Mouse (Mus musculus) heart, postnatal 10 days (tissue): ENCODE measurements around the gene Serpine2. TPM values are rescaled to one million over a fixed set of nuclear protein-coding genes. Genes with fewer than 3 reads are reported as not detected.
A peak's percentile ranks its signal among the peaks of the same experiment; 100 is the strongest.

ENCODE experiments used
- DNase-seq, 2 experiments: peaks; one replicate each; pipeline ENCODE4 v3.0.0; 2021
- intact Hi-C: fragments of 180-260 bp; cut with DNase I; formaldehyde crosslinking; loops from one replicate; pipeline ENCODE4 v1.15.1; 2025
- total RNA-seq, 2 experiments: library from RNA; stranded (reverse); gene quantifications; 2 replicates each; pipeline ENCODE4 v1.2.3; 2021

Gene Serpine2
- total RNA-seq, 2 experiments from 2014 or later = 40.1 to 42.9 TPM

DNA sequence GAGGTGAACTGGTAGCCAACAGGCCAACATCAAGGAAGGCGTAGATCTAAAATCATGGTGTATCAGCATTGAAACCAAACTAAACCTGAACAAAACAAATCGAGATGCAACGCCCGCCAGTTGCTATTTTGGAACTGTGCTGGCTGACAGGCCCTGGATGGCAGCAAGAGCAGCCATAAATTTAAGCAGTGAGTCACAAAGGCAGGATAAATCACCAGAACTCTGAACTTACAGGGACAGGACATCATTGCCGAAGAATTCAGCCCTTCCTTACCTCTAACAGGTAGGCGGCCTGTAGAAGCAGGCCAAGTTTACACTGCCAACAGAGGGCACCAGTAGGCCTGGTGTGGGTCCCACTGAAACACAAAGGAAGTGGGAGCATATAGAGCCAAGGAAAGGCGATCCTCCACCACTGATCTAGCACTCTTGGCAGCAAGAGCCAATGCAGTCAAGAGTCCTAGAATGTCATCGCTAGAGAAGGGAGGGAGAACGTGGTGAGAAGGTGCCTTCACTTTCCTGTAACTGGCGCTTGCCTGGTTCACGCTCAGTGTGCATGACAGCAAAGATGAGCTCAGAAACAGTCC lies 41.6 kb downstream of the Serpine2 start:
- intact Hi-C loops = no loop called here
- peak in 1 of 2 experiments; percentile 14 for DNase-seq

DNA sequence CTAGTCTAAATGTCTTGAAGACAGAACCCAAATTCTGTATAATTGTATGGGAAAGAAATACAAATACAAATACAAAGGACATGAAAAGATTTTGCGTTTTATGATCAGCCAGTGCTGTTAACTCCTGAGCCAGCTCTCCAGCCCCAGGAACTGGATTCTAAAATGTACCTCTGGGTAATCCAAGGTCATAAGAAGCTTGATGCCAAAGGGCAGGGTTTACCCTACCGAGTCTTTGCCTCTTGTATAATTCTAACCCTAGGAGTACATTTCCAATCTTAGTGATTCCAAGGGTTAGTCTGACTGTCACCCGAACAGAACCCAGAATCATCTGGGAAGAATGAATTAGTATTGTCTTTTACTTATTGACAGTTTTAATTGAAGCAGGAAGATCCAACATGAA lies 45.5 kb downstream of the Serpine2 start:
- no peak for DNase-seq
- intact Hi-C loops = no loop called here

GRCm38 (mm10) chr1:79809447-79809846 lies 51.5 kb downstream of the Serpine2 start:
- no peak for DNase-seq
- intact Hi-C loops = no loop called here

DNA sequence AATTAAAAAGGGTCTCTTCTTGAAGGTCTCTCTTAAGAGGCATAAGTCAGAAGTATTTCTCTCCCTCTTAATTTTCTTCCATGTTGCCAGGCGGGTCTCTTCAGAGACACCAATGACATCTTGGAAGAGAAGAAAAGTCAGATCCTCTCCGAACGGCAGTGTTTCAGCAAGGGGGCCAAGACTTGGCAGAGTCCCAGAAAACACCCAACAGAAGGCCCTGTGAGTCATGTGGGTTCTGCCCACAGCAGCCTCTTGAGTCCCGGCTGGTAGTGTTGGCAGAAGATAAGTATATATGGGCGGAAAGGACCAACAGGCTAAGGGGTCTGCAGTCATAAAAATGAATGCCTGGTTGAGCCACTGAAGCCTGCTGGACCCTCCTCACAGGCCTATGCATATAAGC lies 54.1 kb downstream of the Serpine2 start:
- DNase-seq = no peak
- intact Hi-C loops = no loop called here

DNA sequence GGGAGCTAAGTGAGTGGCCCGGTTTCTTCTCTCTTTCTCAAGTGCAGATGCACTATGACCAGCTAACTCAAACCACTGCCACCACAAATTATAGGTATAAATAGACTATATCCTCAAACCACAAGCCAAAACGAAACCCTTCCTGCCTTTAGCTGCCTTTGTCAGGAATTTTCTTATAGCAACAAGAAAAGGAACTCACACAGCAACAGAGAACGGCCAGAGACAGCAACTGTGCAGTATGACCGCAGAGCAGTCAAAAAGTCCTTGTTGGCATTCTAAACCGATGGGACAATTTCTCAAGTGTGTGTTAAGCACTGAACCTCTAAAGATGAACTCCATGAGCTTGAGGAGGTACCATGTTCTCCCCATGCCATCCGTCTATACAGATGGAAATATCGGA lies 57.4 kb downstream of the Serpine2 start:
- DNase-seq = no peak

GRCm38 (mm10) chr1:79802858-79803427 lies 58.0 kb downstream of the Serpine2 start:
- no peak for DNase-seq

More for the DNA sequence above, 57.4 kb downstream of the Serpine2 start:
- intact Hi-C loops = no loop called here

DNA sequence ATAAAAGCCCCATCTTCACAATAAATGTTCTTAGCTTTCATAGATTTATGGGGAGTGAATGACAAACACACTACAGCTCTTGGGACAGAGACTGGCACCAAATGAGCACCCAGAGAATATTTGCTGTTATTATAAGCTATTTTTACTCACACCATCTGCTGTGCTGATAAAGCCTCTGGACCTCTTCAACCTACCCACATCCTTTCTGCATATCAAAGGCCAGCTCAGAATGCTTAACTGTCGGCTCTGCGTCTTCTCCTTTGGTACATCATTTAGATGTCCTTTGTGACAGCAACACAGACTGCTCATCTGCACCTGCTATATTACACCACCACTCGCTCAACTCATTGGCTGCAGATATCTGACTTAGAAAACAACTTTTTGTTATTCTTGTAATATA lies 63.9 kb downstream of the Serpine2 start:
- intact Hi-C loops = no loop called here
- no peak for DNase-seq

More at GRCm38 (mm10) chr1:79802858-79803427, 58.0 kb downstream of the Serpine2 start:
- intact Hi-C loops = no loop called here

DNA sequence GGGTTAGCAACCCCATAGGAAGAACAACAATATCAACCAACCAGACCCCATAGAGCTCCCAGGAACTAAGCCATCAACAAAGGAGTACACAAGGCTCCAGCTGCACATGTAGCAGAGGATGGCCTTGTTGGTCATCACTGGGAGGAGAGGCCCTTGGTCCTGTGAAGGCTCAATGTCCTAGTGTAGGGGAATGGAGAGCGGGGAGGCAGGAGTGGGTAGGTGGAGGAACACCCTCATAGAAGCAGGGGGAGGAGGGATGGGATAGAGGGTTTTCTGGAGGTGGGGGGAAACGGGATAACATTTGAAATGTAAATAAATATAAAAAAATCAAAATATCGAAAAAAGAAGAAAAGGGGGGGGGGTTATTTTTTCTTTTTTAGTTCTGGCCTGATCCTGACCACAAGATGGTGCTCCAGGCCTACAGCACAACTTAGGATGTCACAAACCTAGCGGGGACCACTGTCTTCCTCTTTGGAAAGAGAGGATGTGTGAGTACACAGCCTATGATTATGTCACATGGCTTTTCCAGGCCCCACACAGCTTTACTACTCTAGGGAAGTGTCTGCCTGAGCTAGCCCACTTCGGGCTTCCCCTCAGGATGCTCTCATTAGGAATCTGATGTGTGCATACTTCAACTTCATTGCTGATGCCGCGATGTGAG lies 74.6 kb downstream of the Serpine2 start:
- DNase-seq = peak; percentile 49 to 59
- intact Hi-C loops = loop anchor here (1.0 to 5.0 kb wide), 4 partner anchors 211 to 726 kb away; no protein-coding TSS in a partner anchor

DNA sequence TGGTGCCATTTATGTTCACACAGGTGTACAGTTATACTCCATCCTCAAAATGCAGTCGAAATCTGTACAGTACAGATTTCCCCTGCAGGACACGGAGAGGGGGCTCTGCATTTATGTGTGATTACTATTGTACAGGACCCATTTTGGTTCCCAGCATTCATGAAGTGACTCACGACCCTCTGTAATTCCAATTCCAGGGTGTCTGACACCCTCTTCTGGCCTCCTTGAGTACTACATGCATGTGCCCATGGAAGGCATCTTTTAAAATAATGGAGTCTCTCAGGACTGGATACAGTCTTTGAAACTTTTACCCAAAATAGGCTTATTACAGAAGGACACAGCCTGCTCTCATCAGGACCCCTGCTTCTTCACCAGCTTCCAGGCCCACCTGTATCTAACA lies 78.5 kb downstream of the Serpine2 start:
- no peak for DNase-seq
- intact Hi-C loops = loop anchor here (2.0 kb wide), 1 partner anchor 390 kb away; no protein-coding TSS in a partner anchor

DNA sequence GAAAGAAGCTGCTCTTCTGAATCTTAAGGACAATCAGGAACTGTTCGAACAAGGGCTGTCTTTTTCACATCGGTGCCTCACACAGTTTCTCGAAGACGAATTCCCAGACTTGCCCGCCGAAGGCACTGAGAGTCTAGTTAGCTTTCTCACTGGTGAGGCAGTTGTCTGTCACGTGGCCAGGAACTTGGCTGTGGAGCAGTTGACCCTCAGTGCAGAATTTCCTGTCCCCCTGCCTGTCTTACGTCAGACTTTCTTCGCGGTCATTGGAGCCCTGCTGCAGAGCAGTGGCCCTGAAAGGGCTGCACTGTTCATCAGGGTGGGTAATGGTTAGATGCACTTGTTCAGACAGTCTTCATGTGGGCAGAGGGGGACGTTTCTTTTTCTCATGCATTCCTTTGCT lies 83.0 kb downstream of the Serpine2 start:
- no peak for DNase-seq
- intact Hi-C loops = no loop called here

DNA sequence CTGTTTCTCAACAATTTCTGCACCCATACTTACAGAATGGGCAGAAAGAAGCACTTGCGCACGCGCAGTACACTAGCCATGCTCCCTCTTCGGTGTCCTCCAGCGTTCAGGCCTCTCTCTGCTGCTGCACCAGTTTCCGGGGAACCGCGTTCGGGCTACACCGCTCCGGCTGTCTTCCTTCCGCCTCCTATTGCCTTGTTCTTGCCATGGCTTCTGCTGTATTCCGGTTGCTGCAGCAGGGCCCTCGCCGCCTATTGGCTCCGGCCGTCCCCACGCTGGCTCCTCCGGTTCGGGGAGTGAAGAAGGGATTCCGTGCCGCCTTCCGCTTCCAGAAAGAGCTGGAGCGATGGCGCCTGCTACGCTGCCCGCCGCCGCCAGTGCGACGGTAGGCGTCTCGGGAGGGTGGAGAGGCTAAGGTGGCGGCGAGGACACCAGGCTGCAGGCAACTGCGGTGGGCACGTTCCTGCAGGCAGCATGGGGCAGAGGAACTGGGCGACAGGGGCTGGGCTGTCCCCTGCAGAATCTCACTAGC lies 85.0 kb downstream of the Serpine2 start, which contains the start of the genes Mrpl44 and Wdfy1:
Mrpl44 (plus strand) TSS at position 92 of the 532 bp plus-strand sequence.
Wdfy1 (minus strand) TSS at position 217 of the 532 bp plus-strand sequence.
- peak; percentile 99 to 100 for DNase-seq
- intact Hi-C loops = no loop called here

DNA sequence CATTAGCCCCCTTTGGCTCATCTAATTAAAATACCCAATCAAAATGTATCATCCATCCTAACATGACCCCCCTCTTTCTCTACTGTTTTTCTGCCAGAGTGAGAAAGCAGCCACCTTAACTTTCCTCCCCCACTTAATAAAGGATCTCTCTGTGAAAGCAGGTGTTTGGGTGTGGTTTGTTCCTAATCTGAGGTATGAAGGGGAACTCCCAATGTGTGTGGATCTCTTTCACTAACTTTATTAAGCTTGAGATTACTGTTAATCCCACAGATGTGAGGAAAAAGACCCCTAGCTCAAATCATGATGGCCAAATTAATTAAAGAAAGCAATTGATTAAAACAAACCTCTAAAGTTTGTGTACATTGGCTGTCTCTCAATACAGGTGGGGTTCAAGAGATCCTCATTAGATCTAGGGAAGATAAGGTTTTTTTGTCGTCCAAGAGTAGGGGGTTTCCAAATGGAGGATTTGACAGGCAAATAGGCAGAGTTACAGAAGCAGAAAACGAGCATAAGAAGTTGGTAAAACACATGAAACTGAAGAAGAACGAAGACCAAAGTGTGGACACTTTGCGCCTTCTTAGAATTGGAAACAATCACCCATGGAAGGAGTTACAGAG lies 86.7 kb downstream of the Serpine2 start:
- intact Hi-C loops = no loop called here
- no peak for DNase-seq

DNA sequence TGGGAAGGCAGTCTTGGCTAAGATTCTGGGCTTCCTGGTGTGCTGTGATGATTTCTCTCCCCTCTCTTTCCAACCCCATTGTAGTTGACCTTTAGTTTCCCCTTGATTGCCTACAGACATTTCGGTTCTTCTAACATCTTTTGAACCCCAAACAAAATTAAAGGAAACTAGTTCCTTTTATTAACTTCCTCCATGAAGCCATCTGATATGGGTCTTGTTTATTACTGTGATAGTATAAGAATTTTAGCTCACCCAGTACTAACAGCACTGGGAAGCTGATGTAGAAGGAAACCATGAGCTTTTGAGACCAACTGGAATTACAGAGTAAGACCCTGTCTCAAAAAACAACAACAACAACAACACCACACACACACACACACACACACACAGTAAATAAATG lies 92.7 kb downstream of the Serpine2 start:
- intact Hi-C loops = no loop called here
- DNase-seq = no peak

- no peak for DNase-seq
- intact Hi-C loops = loop anchor here (5.0 kb wide), 1 partner anchor 52 kb away; no protein-coding TSS in a partner anchor
Measured at GRCm38 (mm10) chr1:79764483-79764882, 96.5 kb downstream of the Serpine2 start.

- no peak for DNase-seq
- intact Hi-C loops = loop anchor here (5.0 kb wide), 1 partner anchor 52 kb away; no protein-coding TSS in a partner anchor
Measured at GRCm38 (mm10) chr1:79764031-79764430, 96.9 kb downstream of the Serpine2 start.

- DNase-seq = no peak
- intact Hi-C loops = loop anchor here (5.0 kb wide), 1 partner anchor 50 kb away; no protein-coding TSS in a partner anchor
Measured at GRCm38 (mm10) chr1:79762282-79763250, 98.4 kb downstream of the Serpine2 start.

- intact Hi-C loops = loop anchor here (5.0 kb wide), 1 partner anchor 50 kb away; no protein-coding TSS in a partner anchor
- DNase-seq = no peak
Measured at GRCm38 (mm10) chr1:79761917-79762271, 99.1 kb downstream of the Serpine2 start.

- intact Hi-C loops = loop anchor here (5.0 kb wide), 1 partner anchor 49 kb away; no protein-coding TSS in a partner anchor
- DNase-seq = peak; percentile 82 to 86
Measured at GRCm38 (mm10) chr1:79761106-79761916, 99.7 kb downstream of the Serpine2 start.

- intact Hi-C loops = loop anchor here (5.0 kb wide), 1 partner anchor 48 kb away; no protein-coding TSS in a partner anchor
- DNase-seq = peak in 1 of 2 experiments; percentile 23
Measured at GRCm38 (mm10) chr1:79760656-79761055, 100.3 kb downstream of the Serpine2 start.
